Mouse (Mus musculus) central nervous system, embryonic 14 days (tissue): Measurements from ENCODE around the gene Olfr402. TPM values are rescaled to one million over a fixed set of nuclear protein-coding genes. Genes with fewer than 3 reads are reported as not detected.

Experiments
- polyA plus RNA-seq: library from polyadenylated mRNA; depleted of rRNA; stranded (reverse); fragments of >200 nt; gene quantifications from 2 replicates; pipeline ENCODE4 v1.2.3, GENCODE M21; 2012; rRNA removed

The Olfr402 gene
- not detected in 2 replicates for polyA plus RNA-seq

GRCm38 (mm10) chr11:74153229-74153628 lies at the start of gene Olfr402:
Olfr402 (plus strand) TSS chr11:74153529.

GRCm38 (mm10) chr11:74113412-74113811 lies 39.9 kb upstream of the Olfr402 start, which contains the start of gene Olfr401:
Olfr401 (plus strand) TSS chr11:74113712.

DNA sequence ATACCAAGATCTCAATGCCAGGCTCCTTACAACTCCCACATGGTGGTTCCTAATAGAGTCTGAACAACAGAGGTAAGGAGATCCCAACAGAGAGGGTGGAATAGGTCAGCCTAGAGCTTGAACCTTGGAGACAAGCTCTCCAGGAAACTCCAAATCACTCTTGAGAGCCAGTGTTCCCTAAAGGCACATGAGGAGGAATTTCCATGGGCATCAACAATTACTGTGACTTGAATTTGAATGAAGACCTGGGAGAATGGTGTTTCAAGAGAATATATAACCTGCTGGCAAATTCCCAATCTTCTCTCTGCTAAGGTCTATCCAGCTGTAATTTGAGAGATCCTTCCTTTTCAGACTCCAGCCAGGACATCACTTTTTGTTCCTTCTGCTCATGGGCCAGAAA lies 32.6 kb downstream of the Olfr402 start, which contains the start of gene Olfr403:
Gene Olfr403, plus strand, starts transcription at position 301 of the 400 bp plus-strand sequence.

Other genes starting within 250 kb of the Olfr402 start
- gene Olfr395, start 244.2 kb upstream of the Olfr402 start, polyA plus RNA-seq = not detected in 2 replicates
- not detected in 2 replicates for gene Olfr23, start 216.9 kb upstream of the Olfr402 start, polyA plus RNA-seq
- not detected in 2 replicates for gene Olfr397, start 192.7 kb upstream of the Olfr402 start, polyA plus RNA-seq
- gene Olfr398, start 163.1 kb upstream of the Olfr402 start, polyA plus RNA-seq = not detected in 2 replicates
- not detected in 2 replicates for gene Olfr139, start 97.0 kb upstream of the Olfr402 start, polyA plus RNA-seq
- gene Olfr399, start 96.9 kb upstream of the Olfr402 start, polyA plus RNA-seq = not detected in 2 replicates
- gene Zfp616, start 83.6 kb upstream of the Olfr402 start, polyA plus RNA-seq = not detected in 2 replicates
- gene Olfr401, start 39.8 kb upstream of the Olfr402 start, polyA plus RNA-seq = not detected in 2 replicates
- gene Olfr403, start 32.7 kb downstream of the Olfr402 start, polyA plus RNA-seq = not detected in 2 replicates
- not detected in 2 replicates for gene Olfr43, start 57.9 kb downstream of the Olfr402 start, polyA plus RNA-seq
- not detected in 2 replicates for gene Olfr406, start 106.3 kb downstream of the Olfr402 start, polyA plus RNA-seq
- not detected in 2 replicates for gene Olfr59, start 130.2 kb downstream of the Olfr402 start, polyA plus RNA-seq
- gene Olfr410, start 184.5 kb downstream of the Olfr402 start, polyA plus RNA-seq = not detected in 2 replicates
- gene Olfr411, start 199.1 kb downstream of the Olfr402 start, polyA plus RNA-seq = not detected in 2 replicates
- not detected in 2 replicates for gene Olfr412, start 208.5 kb downstream of the Olfr402 start, polyA plus RNA-seq